Comparison of ENCODE assay signal across 10 mouse cellular contexts in the genomic region with DNA sequence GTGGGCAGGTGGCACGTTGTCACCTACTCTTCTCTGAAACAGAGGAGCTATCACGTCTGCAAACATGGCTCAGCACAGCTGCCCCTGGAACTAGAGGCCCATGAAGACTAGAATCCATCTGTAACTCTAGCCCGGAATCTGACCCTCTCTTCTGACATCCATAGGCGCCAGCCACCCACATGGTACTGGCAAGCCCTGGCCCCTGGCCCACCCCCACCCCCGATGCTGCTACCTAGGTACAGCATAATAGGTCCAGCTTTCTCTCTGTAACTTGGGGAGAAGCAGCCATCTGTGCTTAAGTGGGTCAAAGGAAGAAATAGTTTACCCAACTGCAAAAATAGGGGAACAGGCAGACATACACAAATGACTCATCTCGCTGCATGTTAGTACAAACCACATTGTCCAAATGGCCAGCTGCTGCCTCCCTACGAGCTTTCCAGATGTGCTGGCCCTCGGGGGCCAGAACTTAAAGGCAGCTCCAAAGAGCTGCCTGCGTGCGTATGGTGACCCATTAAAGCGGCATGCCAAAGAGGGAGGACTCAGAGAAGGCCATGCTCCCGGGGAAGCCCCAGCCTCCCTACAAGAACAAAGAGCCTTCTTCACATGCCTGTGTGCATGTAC.
DNase-seq lines count a peak whose midpoint lies in the region; ATAC-seq and TF ChIP-seq lines count a peak whose summit lies in the region.
"Had no signal": no experiment of that assay in that cellular context is flagged by ENCODE, and none has a peak within 500 bp of the region (broad histone marks: within the 10 kb centered on the region; RNA-seq: fewer than 3 reads in every experiment).

No protein-coding gene starts in this region.

- 58% methylated on average over 12 of the region's 12 CpGs for WGBS in hindbrain, embryonic 13.5 days
- 63% methylated on average over 12 of the region's 12 CpGs for WGBS in hindbrain, embryonic 10.5 days
- WGBS in intestine, embryonic 14.5 days: 62% methylated on average over 12 of the region's 12 CpGs
- 61% methylated on average over 12 of the region's 12 CpGs for WGBS in neural tube, embryonic 15.5 days
- 75% methylated on average over 12 of the region's 12 CpGs for WGBS in midbrain, embryonic 11.5 days

- peaks cover 28% of the 10 kb centered on the region for H3K4me1 ChIP-seq in hindbrain, embryonic 13.5 days (replicated peaks)
- peaks cover 36% of the 10 kb centered on the region for H3K4me1 ChIP-seq in hindbrain, embryonic 10.5 days (replicated peaks)
- peaks cover 8% of the 10 kb centered on the region for H3K4me1 ChIP-seq in intestine, embryonic 14.5 days (replicated peaks; ENCODE audit: control insufficient read depth, insufficient read depth, low read length)
- peaks cover 34% of the 10 kb centered on the region for H3K4me1 ChIP-seq in neural tube, embryonic 15.5 days
- peaks cover 8% of the 10 kb centered on the region for H3K4me1 ChIP-seq in midbrain, embryonic 11.5 days (ENCODE audit: control insufficient read depth, insufficient read depth, low read length)

- H3K4me3 ChIP-seq in hindbrain, embryonic 13.5 days: no peak overlapping the region
- H3K4me3 ChIP-seq in hindbrain, embryonic 10.5 days: no peak overlapping the region
- H3K4me3 ChIP-seq in intestine, embryonic 14.5 days (ENCODE audit: low read depth, low read length): no peak overlapping the region
- no peak overlapping the region for H3K4me3 ChIP-seq in neural tube, embryonic 15.5 days (replicated peaks)
- no peak overlapping the region for H3K4me3 ChIP-seq in midbrain, embryonic 11.5 days (ENCODE audit: low read depth, low read length)

- H3K9me3 ChIP-seq in hindbrain, embryonic 13.5 days: no peaks in the 10 kb centered on the region
- H3K9me3 ChIP-seq in hindbrain, embryonic 10.5 days: no peaks in the 10 kb centered on the region
- no peaks in the 10 kb centered on the region for H3K9me3 ChIP-seq in intestine, embryonic 14.5 days (ENCODE audit: control insufficient read depth, low read length)
- H3K9me3 ChIP-seq in neural tube, embryonic 15.5 days (replicated peaks): no peaks in the 10 kb centered on the region
- H3K9me3 ChIP-seq in midbrain, embryonic 11.5 days (ENCODE audit: control insufficient read depth, low read length): no peaks in the 10 kb centered on the region

- H3K9ac ChIP-seq in hindbrain, embryonic 13.5 days: no peak overlapping the region
- no peak overlapping the region for H3K9ac ChIP-seq in intestine, embryonic 14.5 days (ENCODE audit: low read length)
- no peak overlapping the region for H3K9ac ChIP-seq in neural tube, embryonic 15.5 days (replicated peaks)
- H3K9ac ChIP-seq in midbrain, embryonic 11.5 days (ENCODE audit: low read length): no peak overlapping the region

- no peak overlapping the region for H3K4me2 ChIP-seq in hindbrain, embryonic 13.5 days
- no peak overlapping the region for H3K4me2 ChIP-seq in intestine, embryonic 14.5 days (ENCODE audit: low read length)
- H3K4me2 ChIP-seq in neural tube, embryonic 15.5 days: no peak overlapping the region
- H3K4me2 ChIP-seq in midbrain, embryonic 11.5 days: no peak overlapping the region

- no peaks in the 10 kb centered on the region for H3K27me3 ChIP-seq in hindbrain, embryonic 13.5 days
- H3K27me3 ChIP-seq in hindbrain, embryonic 10.5 days (ENCODE audit: insufficient read depth, poor library complexity, severe bottlenecking): no peaks in the 10 kb centered on the region
- no peaks in the 10 kb centered on the region for H3K27me3 ChIP-seq in intestine, embryonic 14.5 days (replicated peaks; ENCODE audit: control insufficient read depth, insufficient read depth, low read length)
- H3K27me3 ChIP-seq in neural tube, embryonic 15.5 days (replicated peaks): no peaks in the 10 kb centered on the region
- H3K27me3 ChIP-seq in midbrain, embryonic 11.5 days (ENCODE audit: control insufficient read depth, insufficient read depth, low read length): no peaks in the 10 kb centered on the region

- H3K36me3 ChIP-seq in hindbrain, embryonic 13.5 days: no peaks in the 10 kb centered on the region
- peaks cover 23% of the 10 kb centered on the region; the same call in 1 of the 2 replicates for H3K36me3 ChIP-seq in hindbrain, embryonic 10.5 days
- H3K36me3 ChIP-seq in intestine, embryonic 14.5 days (ENCODE audit: control insufficient read depth, insufficient read depth, low read length): peaks cover 51% of the 10 kb centered on the region
- no peaks in the 10 kb centered on the region for H3K36me3 ChIP-seq in neural tube, embryonic 15.5 days
- H3K36me3 ChIP-seq in midbrain, embryonic 11.5 days (ENCODE audit: control insufficient read depth, insufficient read depth, low read length): no peaks in the 10 kb centered on the region

- TF ChIP-seq POLR2A in brain, embryonic 14.5 days (IDR thresholded peaks at IDR 0.05; ENCODE audit: borderline replicate concordance, extremely low read depth, insufficient read depth, insufficient read length, poor library complexity, severe bottlenecking): no peak

- no peak for DNase-seq in hindbrain, embryonic 10.5 days (ENCODE audit: low spot score)
- peak; percentile 38 for DNase-seq in brain, embryonic 14.5 days (ENCODE audit: low read depth)
- DNase-seq in intestine, embryonic 14.5 days (ENCODE audit: low spot score): peak; percentile 63
- DNase-seq in layer of hippocampus, postnatal 10 days (ENCODE audit: low spot score in 2 of 2): no peak
- no peak for DNase-seq in midbrain, embryonic 11.5 days (ENCODE audit: low spot score, missing footprints)
- DNase-seq in urinary bladder, adult 18-20 months (ENCODE audit: low spot score in 2 of 2): no peak
- DNase-seq: midbrain, embryonic 14.5 days; thymus, adult 2 months had no signal

- peak overlapping the region; percentile 19; the same call in 1 of the 2 replicates for H3K27ac ChIP-seq in hindbrain, embryonic 13.5 days
- no peak overlapping the region; the same call in 1 of the 2 replicates for H3K27ac ChIP-seq in hindbrain, embryonic 10.5 days
- H3K27ac ChIP-seq in intestine, embryonic 14.5 days (ENCODE audit: low read depth): peak overlapping the region; percentile 84
- peak overlapping the region; percentile 13; the same call in 1 of the 2 replicates for H3K27ac ChIP-seq in neural tube, embryonic 15.5 days (replicated peaks)
- H3K27ac ChIP-seq in midbrain, embryonic 11.5 days (ENCODE audit: low read depth, low read length): no peak overlapping the region

- TF ChIP-seq CTCF in brain, embryonic 14.5 days (IDR thresholded peaks at IDR 0.05; ENCODE audit: borderline replicate concordance, extremely low read depth, insufficient read depth, insufficient read length): no peak

- no peak for ATAC-seq in hindbrain, embryonic 13.5 days (ENCODE audit: low FRiP score)
- no peak for ATAC-seq in intestine, embryonic 14.5 days (replicated peaks; ENCODE audit: low FRiP score, low TSS enrichment, low read depth)
- ATAC-seq in neural tube, embryonic 15.5 days (ENCODE audit: low FRiP score): no peak
- no peak for ATAC-seq in midbrain, embryonic 11.5 days (ENCODE audit: low FRiP score)

Comparison
In these comparisons a context has a peak if more than half of its experiments do, and no peak if none do; other contexts are left out.
1. H3K27ac ChIP-seq: peak in hindbrain, embryonic 13.5 days (single experiment), intestine, embryonic 14.5 days (single experiment) and neural tube, embryonic 15.5 days (single experiment); none in hindbrain, embryonic 10.5 days (single experiment) and midbrain, embryonic 11.5 days (single experiment).
2. DNase-seq: peak in brain, embryonic 14.5 days (single experiment) and intestine, embryonic 14.5 days (single experiment); none in hindbrain, embryonic 10.5 days (single experiment), layer of hippocampus, postnatal 10 days (0 of 2), midbrain, embryonic 11.5 days (single experiment) and urinary bladder, adult 18-20 months (0 of 2).